Mouse (Mus musculus) CH12.LX (cell line): Measurements from ENCODE around the gene Ctbs.

Experiments
- CHD2 ChIP-seq: IDR thresholded peaks from 2 replicates; pipeline ENCODE4 v1.6.1; 2011; ENCODE audit warnings: low read length, improper control_type of control experiment
- CTCF ChIP-seq, 2 experiments: IDR thresholded peaks in 1 of 2; conservative IDR thresholded peaks in 1 of 2; 2 replicates each; pipeline ENCODE4 v1.5.1; 2011 to 2012; ENCODE audit warnings: low read depth in 2 of 2, low read length in 2 of 2, improper control_type of control experiment in 1 of 2, inconsistent platforms in 1 of 2, mild to moderate bottlenecking in 1 of 2, moderate library complexity in 1 of 2
- EP300 ChIP-seq: IDR thresholded peaks from 2 replicates; pipeline ENCODE4 v1.6.1; 2011; ENCODE audit warnings: low read length, improper control_type of control experiment
- GABPA ChIP-seq: IDR thresholded peaks from 2 replicates; pipeline ENCODE4 v1.6.1; 2012; ENCODE audit warnings: low read depth, low read length, improper control_type of control experiment, inconsistent platforms; ENCODE audit not compliant: insufficient replicate concordance
- JUND ChIP-seq: conservative IDR thresholded peaks from 2 replicates; pipeline ENCODE4 v1.6.1; 2011; ENCODE audit warnings: low read depth, low read length, improper control_type of control experiment
- MAX ChIP-seq: IDR thresholded peaks from 2 replicates; pipeline ENCODE4 v1.6.1; 2011; ENCODE audit warnings: low read length, improper control_type of control experiment
- MAZ ChIP-seq: IDR thresholded peaks from 2 replicates; pipeline ENCODE4 v1.6.1; 2012; ENCODE audit warnings: low read depth, mild to moderate bottlenecking, inconsistent platforms, low read length, improper control_type of control experiment, moderate library complexity
- POLR2A ChIP-seq: IDR thresholded peaks from 2 replicates; pipeline ENCODE4 v1.6.1; 2011; ENCODE audit warnings: low read depth, mild to moderate bottlenecking, improper control_type of control experiment, low read length
- RCOR1 ChIP-seq: conservative IDR thresholded peaks from 2 replicates; pipeline ENCODE4 v1.6.1; 2012; ENCODE audit warnings: low read depth, mild to moderate bottlenecking, inconsistent platforms, low read length, improper control_type of control experiment
- USF2 ChIP-seq: conservative IDR thresholded peaks from 2 replicates; pipeline ENCODE4 v1.6.1; 2011; ENCODE audit warnings: low read depth, low read length, improper control_type of control experiment
- ZNF384 ChIP-seq: IDR thresholded peaks from 2 replicates; pipeline ENCODE4 v1.6.1; 2012; ENCODE audit warnings: low read depth, low read length, improper control_type of control experiment, inconsistent platforms

- TF ChIP-seq USF2 (no peak), EP300 (no peak), CHD2 (no peak), CTCF (conservative IDR thresholded peaks at IDR 0.05 in 1 of 2, IDR thresholded peaks at IDR 0.05 in 1 of 2; ENCODE audit: low read depth in 2 of 2, low read length in 2 of 2) (no peak), JUND (no peak), MAZ (no peak), RCOR1 (no peak), POLR2A (no peak), GABPA (no peak), ZNF384 (no peak), MAX (no peak)
Measured at GRCm38 (mm10) chr3:146442484-146442883, 7.1 kb upstream of the Ctbs start.
